Mouse (Mus musculus): ENCODE measurements around the gene Ncoa5. TPM values are rescaled to one million over a fixed set of nuclear protein-coding genes. Genes with fewer than 3 reads are reported as not detected.

The Ncoa5 gene
- polyA plus RNA-seq, 1 experiment from 2014 or later: 34.4 TPM

DNA sequence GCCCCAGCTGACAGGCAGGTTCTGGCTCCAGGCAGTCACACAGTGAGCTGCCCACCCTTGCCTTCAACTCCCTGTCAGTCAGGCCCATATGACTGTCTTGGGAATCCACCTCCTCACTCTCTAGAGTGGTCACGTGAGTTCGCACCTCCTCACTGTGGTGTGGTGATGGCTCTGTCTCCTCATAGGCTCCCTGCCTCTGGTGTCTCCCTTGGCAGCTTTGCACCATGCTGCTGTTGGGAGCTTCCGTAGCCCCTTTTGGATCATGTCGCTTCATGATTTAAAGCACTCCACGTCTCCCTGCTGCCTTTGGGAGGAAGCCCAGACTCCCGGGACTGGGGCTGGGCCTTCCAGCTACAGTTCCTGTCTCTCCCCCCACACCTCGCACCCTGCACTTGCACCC lies 29.8 kb upstream of the Ncoa5 start:
- Histone ChIP-seq H3K9me3 (replicated peaks) (no peaks in the 10 kb centered on the region), H3K4me2 (no peak overlapping the region), H3K4me1 (no peaks in the 10 kb centered on the region), H3K36me3 (no peaks in the 10 kb centered on the region), H3K27me3 (replicated peaks) (peaks cover 12% of the 10 kb centered on the region), H3K4me3 (no peak overlapping the region), H3K9ac (no peak overlapping the region), H3K27ac (no peak overlapping the region)
- no peak for ATAC-seq
- 45% methylated on average over 7 of the region's 7 CpGs for WGBS (ENCODE audit: insufficient replicate concordance)

DNA sequence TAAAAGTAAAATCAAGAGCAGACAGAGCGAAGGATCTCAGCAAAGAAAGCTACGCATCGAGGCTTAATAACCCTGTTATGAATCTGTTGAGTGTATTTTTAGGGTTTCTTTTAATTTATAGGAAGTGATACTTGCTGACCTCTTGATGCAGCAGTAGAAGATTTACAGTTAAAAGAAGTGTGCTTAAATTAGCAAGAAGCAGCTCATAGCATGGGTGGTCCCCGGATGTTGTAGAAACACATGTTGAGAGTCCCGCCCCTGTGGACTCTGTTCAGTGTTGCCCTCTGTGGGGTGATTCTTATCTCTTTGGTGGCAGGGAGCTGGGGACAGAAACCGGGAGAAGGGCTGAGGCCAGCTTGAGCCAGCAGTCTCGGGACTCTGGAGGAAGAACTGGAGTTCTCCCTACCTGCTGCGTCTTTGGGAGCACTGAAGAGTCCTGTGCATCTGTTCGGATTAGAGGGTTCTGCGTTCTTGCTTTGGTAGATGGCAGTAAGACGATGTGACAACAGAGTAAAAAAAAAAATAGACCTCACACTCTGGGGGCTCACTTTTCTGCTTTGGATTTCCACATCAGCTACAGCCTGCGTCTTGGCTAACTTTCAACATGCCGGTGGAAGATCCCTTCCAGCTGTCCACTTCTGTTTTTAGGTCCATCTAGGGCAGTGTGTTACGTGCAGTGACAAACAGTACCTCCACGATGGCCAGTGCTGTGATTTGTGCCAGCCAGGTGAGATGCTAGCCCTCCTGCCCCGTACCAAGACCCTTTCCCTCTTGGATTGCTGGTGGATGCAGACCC lies 27.2 kb upstream of the Ncoa5 start:
- Histone ChIP-seq H3K4me3 (no peak overlapping the region), H3K9ac (no peak overlapping the region), H3K4me2 (no peak overlapping the region), H3K36me3 (no peaks in the 10 kb centered on the region), H3K27ac (no peak overlapping the region), H3K4me1 (no peaks in the 10 kb centered on the region), H3K9me3 (replicated peaks) (no peaks in the 10 kb centered on the region), H3K27me3 (replicated peaks) (peaks cover 14% of the 10 kb centered on the region)
- 63% methylated on average over 16 of the region's 16 CpGs for WGBS (ENCODE audit: insufficient replicate concordance)
- ATAC-seq: no peak

DNA sequence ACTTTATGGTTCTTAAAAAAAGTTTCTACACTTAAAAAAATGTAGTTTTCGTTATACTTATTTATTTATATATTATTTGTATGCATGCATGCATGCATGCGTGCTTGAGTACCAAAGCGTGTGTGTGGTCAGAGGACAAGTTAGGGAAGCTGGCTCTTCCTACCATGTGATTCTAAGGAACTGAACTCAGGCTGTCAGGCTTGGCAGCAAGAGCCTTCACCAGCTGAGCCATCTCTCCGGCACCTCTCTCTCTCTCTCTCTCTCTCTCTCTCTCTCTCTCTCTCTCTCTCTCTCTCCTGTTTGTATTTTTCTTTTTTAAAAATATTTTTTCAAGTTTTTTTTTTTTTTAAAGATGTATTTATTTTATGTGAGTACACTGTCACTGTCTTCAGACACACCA lies 25.3 kb upstream of the Ncoa5 start:
- 80% methylated on average over 4 of the region's 4 CpGs for WGBS (ENCODE audit: insufficient replicate concordance)
- Histone ChIP-seq H3K9ac (no peak overlapping the region), H3K4me3 (no peak overlapping the region), H3K27me3 (replicated peaks) (peaks cover 30% of the 10 kb centered on the region), H3K9me3 (replicated peaks) (no peaks in the 10 kb centered on the region), H3K27ac (no peak overlapping the region), H3K4me2 (no peak overlapping the region), H3K36me3 (no peaks in the 10 kb centered on the region), H3K4me1 (0 out of 2 replicates have a peak, but pooled peaks cover 12% of the 10 kb centered on the region)
- ATAC-seq: no peak

DNA sequence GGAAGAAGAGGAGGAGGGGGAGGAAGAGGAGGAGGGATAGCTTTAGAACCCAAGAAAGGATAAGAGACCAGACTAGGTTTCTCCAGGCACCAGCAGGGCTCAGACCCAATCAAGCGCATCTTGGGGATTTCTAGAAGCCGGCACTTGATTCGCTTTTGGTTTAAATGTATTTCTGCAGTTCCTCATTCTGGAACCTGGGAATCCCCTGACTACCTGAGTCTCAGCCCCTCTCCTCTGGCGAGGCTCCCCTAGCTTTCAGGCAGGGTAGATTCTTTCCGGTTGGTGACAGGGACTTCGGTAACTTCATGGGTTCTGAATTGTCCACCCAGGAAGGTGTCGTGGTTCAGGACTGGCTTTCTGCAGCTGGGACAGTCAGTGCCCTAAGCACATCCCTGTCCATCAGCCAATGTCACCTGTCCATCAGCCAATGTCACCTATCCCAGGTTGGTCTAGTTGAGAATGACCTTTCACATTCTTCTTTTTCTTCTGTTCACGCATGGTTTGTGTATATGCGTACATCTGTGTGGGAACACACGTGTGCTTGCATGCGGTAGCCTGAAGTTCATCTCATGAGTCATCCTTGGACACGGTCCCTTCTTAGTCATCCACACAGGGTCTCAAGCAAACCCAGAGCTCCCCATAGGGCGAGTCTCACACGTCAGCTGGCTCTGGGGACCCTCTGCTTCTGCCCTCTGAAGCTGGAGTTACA lies 21.9 kb upstream of the Ncoa5 start:
- Histone ChIP-seq H3K27me3 (replicated peaks) (peaks cover 40% of the 10 kb centered on the region), H3K27ac (no peak overlapping the region), H3K9me3 (replicated peaks) (0 out of 2 replicates have a peak, but pooled peaks cover 3% of the 10 kb centered on the region), H3K4me2 (peak overlapping the region; percentile 53), H3K9ac (no peak overlapping the region), H3K36me3 (no peaks in the 10 kb centered on the region), H3K4me3 (peak overlapping the region; percentile 41), H3K4me1 (0 out of 2 replicates have a peak, but pooled peaks cover 14% of the 10 kb centered on the region)
- ATAC-seq: no peak
- WGBS (ENCODE audit: insufficient replicate concordance): 60% methylated on average over 14 of the region's 14 CpGs

DNA sequence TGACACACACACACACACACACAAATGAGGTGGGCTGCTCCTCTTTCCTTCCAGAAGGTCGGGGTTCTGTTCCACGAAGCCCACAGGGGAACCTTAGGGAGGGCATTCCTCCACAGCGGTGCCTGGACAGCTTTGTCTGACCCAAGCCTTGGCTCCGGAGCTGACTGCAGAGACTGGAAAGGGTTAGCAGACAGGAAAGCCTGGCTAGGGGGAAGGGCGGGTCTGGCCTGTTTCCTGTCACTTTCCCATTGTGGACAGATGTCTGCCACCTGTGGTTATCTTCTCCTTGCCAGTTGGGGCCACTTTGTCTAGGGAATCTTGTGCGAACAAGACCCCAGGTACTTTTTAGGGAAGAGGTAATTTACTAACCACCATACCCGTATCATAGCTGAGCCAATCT lies 21.2 kb upstream of the Ncoa5 start:
- H3K27ac ChIP-seq: no peak overlapping the region
- H3K4me3 ChIP-seq: peak overlapping the region; percentile 41
- H3K4me2 ChIP-seq: peak overlapping the region; percentile 53
- no peak for ATAC-seq
- peaks cover 45% of the 10 kb centered on the region for H3K27me3 ChIP-seq (replicated peaks)
- no peak overlapping the region for H3K9ac ChIP-seq
- H3K9me3 ChIP-seq (replicated peaks): 0 out of 2 replicates have a peak, but pooled peaks cover 3% of the 10 kb centered on the region
- H3K36me3 ChIP-seq: no peaks in the 10 kb centered on the region
- H3K4me1 ChIP-seq: 0 out of 2 replicates have a peak, but pooled peaks cover 14% of the 10 kb centered on the region
- whole genome bisulfite sequencing (ENCODE audit: insufficient replicate concordance): 3% methylated on average over 7 of the region's 7 CpGs

DNA sequence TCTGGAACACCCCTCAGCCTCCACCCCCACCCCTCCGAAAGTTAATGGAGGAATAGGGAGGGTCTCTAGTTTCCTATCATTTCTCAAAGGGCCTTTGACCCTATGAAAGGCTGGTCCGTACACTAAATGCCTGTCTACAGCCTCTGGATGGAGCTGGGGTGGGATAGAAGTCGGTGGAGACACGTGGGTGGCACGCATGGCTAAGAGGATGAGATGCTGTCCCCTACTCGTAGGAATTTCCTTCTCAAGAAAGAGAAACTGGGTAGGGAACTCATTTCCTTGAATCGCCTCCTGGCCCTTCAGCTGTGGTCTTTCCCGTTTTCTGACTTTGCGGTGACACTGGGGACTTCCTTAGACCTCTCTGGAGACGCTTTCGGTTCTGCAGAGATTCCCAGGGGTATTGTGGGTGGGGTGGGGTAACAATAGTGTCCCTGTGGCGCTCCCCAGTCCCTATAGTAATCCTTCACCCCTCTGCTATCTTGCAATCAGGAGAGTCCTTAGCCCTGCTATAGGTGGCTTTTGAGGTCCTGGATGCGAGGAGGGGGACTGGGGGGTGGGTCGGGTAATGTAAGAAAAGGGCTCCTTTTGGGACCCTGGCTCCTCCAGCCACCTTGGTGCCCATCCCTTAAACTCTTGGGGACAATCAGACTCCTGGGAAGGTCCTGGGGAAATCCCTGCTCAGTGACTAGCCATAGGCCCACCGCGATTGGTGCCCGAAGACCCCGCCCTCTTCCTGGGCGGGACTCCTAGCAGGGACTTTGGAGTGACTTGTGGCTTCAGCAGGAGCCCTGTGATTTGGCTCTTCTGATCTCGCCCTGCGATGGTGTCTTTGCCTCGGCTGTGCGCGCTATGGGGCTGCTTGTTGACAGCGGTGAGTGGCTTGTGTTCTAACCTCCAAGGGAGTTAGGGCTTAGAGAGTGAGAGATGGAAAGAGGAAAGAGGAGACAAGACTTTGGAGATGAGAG lies 20.5 kb upstream of the Ncoa5 start, which contains the start of gene Cd40:
Cd40 (plus strand) TSS at position 740 of the 965 bp plus-strand sequence.
- Histone ChIP-seq H3K9me3 (replicated peaks) (0 out of 2 replicates have a peak, but pooled peaks cover 3% of the 10 kb centered on the region), H3K4me1 (0 out of 2 replicates have a peak, but pooled peaks cover 14% of the 10 kb centered on the region), H3K9ac (no peak within 1 kb of the TSS), H3K4me2 (peak within 1 kb of the TSS; percentile 53), H3K36me3 (no peaks in the 10 kb centered on the region), H3K27ac (no peak within 1 kb of the TSS), H3K4me3 (peak within 1 kb of the TSS; percentile 41), H3K27me3 (replicated peaks) (peaks cover 50% of the 10 kb centered on the region)
- ATAC-seq: peak; percentile 55; the same call in 1 of the 2 replicates
- WGBS (ENCODE audit: insufficient replicate concordance): 7% methylated on average over 25 of the region's 25 CpGs

DNA sequence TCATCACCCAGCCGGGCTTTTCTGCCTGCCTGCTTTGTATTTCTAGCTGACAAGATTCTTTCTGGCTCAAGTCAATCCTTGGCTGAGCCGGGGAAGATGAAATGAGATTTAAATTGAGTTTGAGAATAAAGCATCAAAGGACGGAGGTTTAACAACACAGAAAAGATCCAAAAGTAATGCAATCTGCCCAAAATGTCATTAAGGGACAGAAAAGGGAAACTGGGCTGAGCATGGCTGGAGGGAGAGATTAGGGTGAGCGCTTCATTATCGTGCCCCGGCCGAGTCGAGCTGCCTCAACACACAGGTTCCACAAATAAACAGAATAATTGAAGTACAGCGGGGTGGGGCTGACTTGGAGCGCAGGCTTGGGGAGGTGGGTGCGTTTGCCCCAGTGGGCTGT lies 16.9 kb upstream of the Ncoa5 start:
- ATAC-seq: no peak
- Histone ChIP-seq H3K27ac (no peak overlapping the region), H3K4me2 (no peak overlapping the region), H3K27me3 (replicated peaks) (peaks cover 44% of the 10 kb centered on the region), H3K4me1 (0 out of 2 replicates have a peak, but pooled peaks cover 14% of the 10 kb centered on the region), H3K4me3 (no peak overlapping the region), H3K36me3 (no peaks in the 10 kb centered on the region), H3K9ac (no peak overlapping the region), H3K9me3 (replicated peaks) (0 out of 2 replicates have a peak, but pooled peaks cover 3% of the 10 kb centered on the region)
- WGBS (ENCODE audit: insufficient replicate concordance): 37% methylated on average over 11 of the region's 11 CpGs

DNA sequence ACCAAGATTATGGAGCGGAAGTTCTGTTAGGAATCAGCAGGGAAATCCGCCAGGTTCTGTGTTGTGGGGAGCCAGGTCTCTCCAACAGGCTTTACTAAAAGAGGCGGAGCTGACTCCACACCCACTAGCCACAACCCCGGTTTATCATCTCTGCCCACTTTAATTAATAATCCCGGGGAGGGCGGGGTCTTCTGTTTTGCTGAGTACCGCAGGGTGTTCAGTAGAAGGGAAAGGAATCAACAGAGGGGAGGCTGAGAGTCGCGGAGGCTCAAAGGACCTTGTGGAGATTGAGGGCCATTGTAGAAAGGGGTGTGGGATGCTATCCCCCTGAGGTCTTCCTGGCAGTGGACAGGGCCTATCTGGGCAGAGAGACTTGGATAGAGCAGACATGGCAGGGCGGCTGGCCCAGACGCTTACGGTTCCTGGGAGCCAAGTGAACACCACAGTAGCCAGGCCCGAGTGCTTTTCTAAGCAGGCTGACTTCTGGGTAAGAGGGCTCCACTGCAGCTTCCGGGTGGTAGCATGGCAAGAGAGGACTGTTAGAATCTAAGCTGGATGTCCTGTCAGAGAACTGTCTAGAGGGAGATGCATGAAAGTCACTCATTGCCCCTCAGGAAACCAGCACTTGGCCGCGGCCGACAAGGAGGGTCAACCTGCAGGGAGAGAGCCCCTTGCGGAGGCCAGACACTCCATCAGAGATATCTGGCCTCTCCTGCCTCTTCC lies 16.3 kb upstream of the Ncoa5 start:
- 0 out of 2 replicates have a peak, but pooled peaks cover 10% of the 10 kb centered on the region for H3K4me1 ChIP-seq
- no peak overlapping the region for H3K27ac ChIP-seq
- H3K9me3 ChIP-seq (replicated peaks): 0 out of 2 replicates have a peak, but pooled peaks cover 3% of the 10 kb centered on the region
- 61% methylated on average over 18 of the region's 18 CpGs for WGBS (ENCODE audit: insufficient replicate concordance)
- no peak overlapping the region for H3K4me2 ChIP-seq
- no peak overlapping the region for H3K4me3 ChIP-seq
- peaks cover 38% of the 10 kb centered on the region for H3K27me3 ChIP-seq (replicated peaks)
- no peaks in the 10 kb centered on the region for H3K36me3 ChIP-seq
- no peak overlapping the region for H3K9ac ChIP-seq
- ATAC-seq: no peak

DNA sequence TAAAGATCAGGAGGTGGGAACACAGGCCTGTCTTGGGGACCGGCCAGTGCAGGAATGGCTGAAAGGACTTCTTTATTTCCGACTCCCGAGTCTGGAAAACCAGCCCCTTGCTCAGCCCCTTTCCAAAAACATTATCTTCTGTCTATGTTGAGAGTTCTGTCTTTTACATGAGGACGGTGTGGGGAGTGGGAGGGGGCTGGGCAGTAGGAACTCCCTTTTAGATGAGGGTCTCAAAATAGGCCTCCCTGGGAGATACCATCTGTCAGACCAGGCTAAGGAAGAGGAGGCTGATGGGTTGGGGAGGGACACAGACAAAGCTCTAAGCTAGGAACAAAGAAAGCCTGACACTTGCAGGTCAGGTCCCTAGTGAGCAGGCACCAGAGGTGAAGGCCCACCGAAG lies 14.4 kb upstream of the Ncoa5 start:
- no peak for ATAC-seq
- no peaks in the 10 kb centered on the region for H3K36me3 ChIP-seq
- no peak overlapping the region for H3K4me3 ChIP-seq
- no peaks in the 10 kb centered on the region for H3K4me1 ChIP-seq
- peaks cover 24% of the 10 kb centered on the region for H3K27me3 ChIP-seq (replicated peaks)
- no peak overlapping the region for H3K27ac ChIP-seq
- H3K9ac ChIP-seq: no peak overlapping the region
- H3K4me2 ChIP-seq: no peak overlapping the region
- 0 out of 2 replicates have a peak, but pooled peaks cover 3% of the 10 kb centered on the region for H3K9me3 ChIP-seq (replicated peaks)
- 60% methylated on average over 5 of the region's 5 CpGs for WGBS (ENCODE audit: insufficient replicate concordance)

DNA sequence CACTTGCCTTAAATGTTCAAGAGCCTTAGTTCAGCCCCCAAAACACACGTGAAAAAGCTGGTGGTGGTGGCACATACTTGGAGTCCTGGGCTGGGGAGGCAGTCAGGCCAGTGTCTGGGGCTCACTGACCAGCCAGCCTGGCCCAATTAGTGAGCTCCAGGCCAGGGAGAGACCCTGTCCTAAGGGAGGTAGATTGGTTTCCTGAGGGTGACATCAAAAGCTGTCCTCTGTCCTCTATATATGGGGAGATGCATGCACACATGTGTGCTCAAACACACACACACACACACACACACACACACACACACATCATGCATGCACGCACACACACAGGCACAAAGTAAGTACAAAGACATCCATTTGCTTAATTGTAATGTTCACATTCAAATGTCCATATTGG lies 9.1 kb upstream of the Ncoa5 start:
- no peaks in the 10 kb centered on the region for H3K36me3 ChIP-seq
- ATAC-seq: no peak
- H3K9ac ChIP-seq: no peak overlapping the region
- H3K27me3 ChIP-seq (replicated peaks): peaks cover 32% of the 10 kb centered on the region
- WGBS (ENCODE audit: insufficient replicate concordance): 51% methylated on average over 2 of the region's 2 CpGs
- no peak overlapping the region for H3K4me2 ChIP-seq
- H3K4me3 ChIP-seq: no peak overlapping the region
- peaks cover 6% of the 10 kb centered on the region; the same call in 1 of the 2 replicates for H3K4me1 ChIP-seq
- no peaks in the 10 kb centered on the region for H3K9me3 ChIP-seq (replicated peaks)
- no peak overlapping the region for H3K27ac ChIP-seq
